Mouse (Mus musculus) liver, postnatal 0 days (tissue): ENCODE measurements around the gene Zfp42.

Source experiments
- CTCF ChIP-seq: sonication (generic); IDR thresholded peaks from 2 replicates; pipeline ENCODE4 v1.5.1; 2016; ENCODE audit warnings: antibody characterized with exemption, low read depth
- EP300 ChIP-seq: IDR thresholded peaks from 2 replicates; pipeline ENCODE4 v1.6.1; 2016; ENCODE audit warnings: antibody characterized with exemption, low read depth, mild to moderate bottlenecking

- TF ChIP-seq CTCF: no peak
- TF ChIP-seq EP300: no peak
These were observed 58.1 kb downstream of the Zfp42 start for GRCm38 (mm10) chr8:43248707-43249106.
